Comparison of ENCODE assay signal across 8 mouse cellular contexts in genomic region chr1:165763635-165764372, GRCm38 (mm10). TPM values are rescaled to one million over a fixed set of nuclear protein-coding genes. Genes with fewer than 3 reads are reported as not detected.
A peak's percentile ranks its signal among the peaks of the same experiment; 100 is the strongest.
DNase-seq lines count a peak whose midpoint lies in the region; ATAC-seq and TF ChIP-seq lines count a peak whose summit lies in the region.

TSS of gene Creg1 (plus strand) at chr1:165763746.

- no peaks in the 10 kb centered on the region for H3K9me3 ChIP-seq in CH12.LX (replicated peaks; ENCODE audit: low read length)
- H3K9me3 ChIP-seq in forebrain, embryonic 12.5 days, result no peaks in the 10 kb centered on the region
- H3K9me3 ChIP-seq in heart, postnatal 0 days (replicated peaks; ENCODE audit: control insufficient read depth, low read length), result no peaks in the 10 kb centered on the region
- no peaks in the 10 kb centered on the region for H3K9me3 ChIP-seq in liver, postnatal 0 days (ENCODE audit: low read length)
- H3K9me3 ChIP-seq in neural tube, embryonic 14.5 days (ENCODE audit: control insufficient read depth, low read length), result no peaks in the 10 kb centered on the region

- peaks cover 0 to 2% of the 10 kb centered on the region in 2 experiments for H3K36me3 ChIP-seq in CH12.LX (replicated peaks in 1 of 2; ENCODE audit: control insufficient read depth in 1 of 2, insufficient read depth in 1 of 2, low read length in 1 of 2)
- H3K36me3 ChIP-seq in forebrain, embryonic 12.5 days (replicated peaks), result no peaks in the 10 kb centered on the region
- no peaks in the 10 kb centered on the region for H3K36me3 ChIP-seq in heart, postnatal 0 days (replicated peaks; ENCODE audit: control insufficient read depth, insufficient read depth, low read length)
- H3K36me3 ChIP-seq in liver, postnatal 0 days (replicated peaks; ENCODE audit: insufficient read depth, low read length), result no peaks in the 10 kb centered on the region
- no peaks in the 10 kb centered on the region for H3K36me3 ChIP-seq in neural tube, embryonic 14.5 days (ENCODE audit: control insufficient read depth, insufficient read depth, low read length)

- ATAC-seq in forebrain, embryonic 12.5 days (ENCODE audit: low FRiP score), result peak; percentile 99
- peak; percentile 98 for ATAC-seq in heart, postnatal 0 days (ENCODE audit: insufficient read depth, low read depth)
- ATAC-seq in liver, postnatal 0 days, result peak; percentile 92
- ATAC-seq in neural tube, embryonic 14.5 days (ENCODE audit: low read depth), result peak; percentile 99

- no peak for TF ChIP-seq CTCF in CH12.LX (conservative IDR thresholded peaks at IDR 0.05 in 1 of 2, IDR thresholded peaks at IDR 0.05 in 1 of 2; ENCODE audit: low read depth in 2 of 2, low read length in 2 of 2)
- TF ChIP-seq CTCF in heart, postnatal 0 days (IDR thresholded peaks at IDR 0.05; ENCODE audit: low read depth), result no peak
- TF ChIP-seq CTCF in liver, postnatal 0 days (IDR thresholded peaks at IDR 0.05; ENCODE audit: low read depth), result no peak

- DNase-seq in CH12.LX (ENCODE audit: extremely low read depth), result peak; percentile 95
- DNase-seq in c-Kit-positive CD71-positive TER-119-negative erythroid progenitor cells, embryonic 14.5 days (ENCODE audit: low read depth), result peak; percentile 95
- peak; percentile 96 for DNase-seq in heart, postnatal 0 days (ENCODE audit: low spot score)
- peak; percentile 81 for DNase-seq in large intestine, adult 2 months (ENCODE audit: low read depth, low spot score)
- DNase-seq in liver, postnatal 0 days, result peak; percentile 97
- peak; percentile 96 for DNase-seq in testis, postnatal 10 days (ENCODE audit: low spot score)

- H3K4me3 ChIP-seq in CH12.LX (replicated peaks in 1 of 3; ENCODE audit: low read depth in 2 of 3, low read length in 2 of 3, poor library complexity in 1 of 3), result peak within 1 kb of the TSS; percentile 77 to 88 (median 80)
- H3K4me3 ChIP-seq in forebrain, embryonic 12.5 days (replicated peaks), result peak within 1 kb of the TSS; percentile 73
- H3K4me3 ChIP-seq in heart, postnatal 0 days (ENCODE audit: low read depth, low read length), result peak within 1 kb of the TSS; percentile 77
- H3K4me3 ChIP-seq in liver, postnatal 0 days (ENCODE audit: low read depth, low read length), result peak within 1 kb of the TSS; percentile 93
- peak within 1 kb of the TSS; percentile 82 for H3K4me3 ChIP-seq in neural tube, embryonic 14.5 days (ENCODE audit: low read depth, low read length)

- no peak within 1 kb of the TSS for H3K27ac ChIP-seq in CH12.LX (ENCODE audit: insufficient read depth, low read depth)
- H3K27ac ChIP-seq in forebrain, embryonic 12.5 days, result no peak within 1 kb of the TSS
- H3K27ac ChIP-seq in heart, postnatal 0 days (ENCODE audit: low read depth), result peak within 1 kb of the TSS; percentile 63
- peak within 1 kb of the TSS; percentile 99 for H3K27ac ChIP-seq in liver, postnatal 0 days (ENCODE audit: low read depth)
- no peak within 1 kb of the TSS for H3K27ac ChIP-seq in neural tube, embryonic 14.5 days (ENCODE audit: low read depth, low read length)

- in situ Hi-C loops in CH12.LX (cut with MboI; ENCODE audit: low pct_ligation_motif_present, low pct_unique_long_range_greater_than_20kb, low sequenced_read_pairs), result no loop called here

- no peak for TF ChIP-seq EP300 in CH12.LX (IDR thresholded peaks at IDR 0.05; ENCODE audit: low read length)
- TF ChIP-seq EP300 in heart, postnatal 0 days (IDR thresholded peaks at IDR 0.05; ENCODE audit: low read depth), result 0 out of 2 replicates have a peak, but pooled peaks have one; percentile 25
- peak; percentile 75 for TF ChIP-seq EP300 in liver, postnatal 0 days (IDR thresholded peaks at IDR 0.05; ENCODE audit: low read depth)

- under 1% methylated on average over 57 of the region's 57 CpGs for WGBS in forebrain, embryonic 12.5 days
- WGBS in heart, postnatal 0 days, result 0% methylated on average over 57 of the region's 57 CpGs
- WGBS in large intestine, adult 2 months, result under 1% methylated on average over 57 of the region's 57 CpGs
- WGBS in liver, postnatal 0 days (ENCODE audit: insufficient replicate concordance), result 0% methylated on average over 57 of the region's 57 CpGs
- under 1% methylated on average over 57 of the region's 57 CpGs for WGBS in neural tube, embryonic 14.5 days

- no peak for TF ChIP-seq RAD21 in CH12.LX (IDR thresholded peaks at IDR 0.05; ENCODE audit: low read depth, low read length)

- TF ChIP-seq POLR2A in CH12.LX (IDR thresholded peaks at IDR 0.05; ENCODE audit: low read depth, low read length), result peak; percentile 94

- H3K9ac ChIP-seq in CH12.LX (ENCODE audit: insufficient read depth, low read depth), result peak within 1 kb of the TSS; percentile 49
- H3K9ac ChIP-seq in forebrain, embryonic 12.5 days, result peak within 1 kb of the TSS; percentile 70
- peak within 1 kb of the TSS; percentile 75 for H3K9ac ChIP-seq in heart, postnatal 0 days (replicated peaks; ENCODE audit: low read depth, low read length)
- peak within 1 kb of the TSS; percentile 97 for H3K9ac ChIP-seq in liver, postnatal 0 days (replicated peaks)
- H3K9ac ChIP-seq in neural tube, embryonic 14.5 days (replicated peaks; ENCODE audit: low read depth, low read length), result peak within 1 kb of the TSS; percentile 74

- dilution Hi-C loops in CH12.LX (cut with MboI; ENCODE audit: extremely low pct_ligation_motif_present, extremely low pct_unique_long_range_greater_than_20kb, low sequenced_read_pairs), result no loop called here

- peaks cover 5 to 34% of the 10 kb centered on the region in 2 experiments for H3K4me1 ChIP-seq in CH12.LX (ENCODE audit: control insufficient read depth in 1 of 2, insufficient read depth in 2 of 2)
- H3K4me1 ChIP-seq in forebrain, embryonic 12.5 days, result peaks cover 13% of the 10 kb centered on the region
- H3K4me1 ChIP-seq in heart, postnatal 0 days (ENCODE audit: control insufficient read depth, insufficient read depth), result peaks cover 8% of the 10 kb centered on the region; the same call in 1 of the 2 replicates
- H3K4me1 ChIP-seq in liver, postnatal 0 days (ENCODE audit: insufficient read depth), result peaks cover 51% of the 10 kb centered on the region
- H3K4me1 ChIP-seq in neural tube, embryonic 14.5 days (ENCODE audit: control insufficient read depth, insufficient read depth, low read length), result peaks cover 6% of the 10 kb centered on the region; the same call in 1 of the 2 replicates

- peak within 1 kb of the TSS; percentile 77 for H3K4me2 ChIP-seq in CH12.LX (ENCODE audit: insufficient read depth, low read depth, poor library complexity, severe bottlenecking)
- H3K4me2 ChIP-seq in forebrain, embryonic 12.5 days, result peak within 1 kb of the TSS; percentile 87
- peak within 1 kb of the TSS; percentile 89 for H3K4me2 ChIP-seq in heart, postnatal 0 days (ENCODE audit: low read depth, low read length)
- H3K4me2 ChIP-seq in liver, postnatal 0 days (ENCODE audit: low read depth, low read length), result peak within 1 kb of the TSS; percentile 91
- peak within 1 kb of the TSS; percentile 91 for H3K4me2 ChIP-seq in neural tube, embryonic 14.5 days (ENCODE audit: low read depth, low read length)

- H3K79me2 ChIP-seq in CH12.LX (replicated peaks; ENCODE audit: control insufficient read depth, extremely low read depth, insufficient read depth, poor library complexity, severe bottlenecking), result no peaks in the 10 kb centered on the region

- no peaks in the 10 kb centered on the region for H3K27me3 ChIP-seq in CH12.LX (replicated peaks)
- H3K27me3 ChIP-seq in forebrain, embryonic 12.5 days, result peaks cover 34% of the 10 kb centered on the region
- H3K27me3 ChIP-seq in heart, postnatal 0 days (ENCODE audit: control insufficient read depth, insufficient read depth, low read length), result no peaks in the 10 kb centered on the region
- no peaks in the 10 kb centered on the region for H3K27me3 ChIP-seq in liver, postnatal 0 days (ENCODE audit: insufficient read depth, low read length)
- H3K27me3 ChIP-seq in neural tube, embryonic 14.5 days (ENCODE audit: control insufficient read depth, insufficient read depth, low read length), result peaks cover 5% of the 10 kb centered on the region

TF ChIP-seq in CH12.LX, 34 proteins besides CTCF, POLR2A, EP300 and RAD21 (continues in another document):
- TF ChIP-seq USF1 (IDR thresholded peaks at IDR 0.05; ENCODE audit: low read depth, low read length) (no peak), ZC3H11A (IDR thresholded peaks at IDR 0.05; ENCODE audit: low read depth, low read length) (no peak), MXI1 (IDR thresholded peaks at IDR 0.05; ENCODE audit: low read depth, low read length) (peak; percentile 66), PAX5 (IDR thresholded peaks at IDR 0.05; ENCODE audit: low read length) (no peak), POLR2AphosphoS2 (IDR thresholded peaks at IDR 0.05; ENCODE audit: low read depth, low read length) (no peak), ETS1 (conservative IDR thresholded peaks at IDR 0.05; ENCODE audit: low read depth, low read length) (no peak), NELFE (IDR thresholded peaks at IDR 0.05; ENCODE audit: low read depth, low read length) (peak; percentile 83), CHD1 (IDR thresholded peaks at IDR 0.05; ENCODE audit: low read depth, low read length) (no peak), JUND (conservative IDR thresholded peaks at IDR 0.05; ENCODE audit: low read depth, low read length) (no peak), TBP (conservative IDR thresholded peaks at IDR 0.05; ENCODE audit: low read depth, low read length) (no peak), KAT2A (IDR thresholded peaks at IDR 0.05; ENCODE audit: insufficient replicate concordance, low read length) (no peak), BHLHE40 (IDR thresholded peaks at IDR 0.05; ENCODE audit: low read depth, low read length) (peak; percentile 26; the same call in 1 of the 2 replicates), TCF12 (IDR thresholded peaks at IDR 0.05; ENCODE audit: low read depth, low read length) (peak; percentile 79), MAFK (IDR thresholded peaks at IDR 0.05; ENCODE audit: insufficient replicate concordance, low read length) (no peak), RCOR1 (conservative IDR thresholded peaks at IDR 0.05; ENCODE audit: low read depth, low read length) (no peak), HCFC1 (IDR thresholded peaks at IDR 0.05; ENCODE audit: low read depth, low read length) (no peak), CHD2 (IDR thresholded peaks at IDR 0.05; ENCODE audit: low read length) (no peak), E2F4 (IDR thresholded peaks at IDR 0.05; ENCODE audit: insufficient replicate concordance, low read depth, low read length) (no peak)

RNA-seq across cellular contexts. Expression of gene Creg1, which starts in this region (rescaled TPM):
- total RNA-seq in CH12.LX (2012; rRNA removed), result 22.3 and 23.3 TPM in 2 replicates
- total RNA-seq in CH12.LX (2014; rRNA removed), result 44.3 and 56.6 TPM in 2 replicates
- polyA plus RNA-seq in CH12.LX (2012; ENCODE audit: insufficient read length, low read depth), result 38.2 and 49.1 TPM in 2 replicates
- polyA plus RNA-seq in forebrain, embryonic 12.5 days (2016; fragmentation: Nextera tagmentation; extraction: Ambion mirVana), result 26.3 and 27.2 TPM in 2 replicates
- 29.1 and 32.4 TPM in 2 replicates for total RNA-seq in heart, postnatal 0 days (2014; rRNA removed; ENCODE audit: low replicate concordance)
- polyA plus RNA-seq in heart, postnatal 0 days (2015; fragmentation: Nextera tagmentation; extraction: Ambion mirVana), result 62.1 and 75.2 TPM in 2 replicates
- polyA plus RNA-seq in large intestine, adult 2 months (2012; rRNA removed), result 26.1 and 33.6 TPM in 2 replicates
- 289 and 305 TPM in 2 replicates for polyA plus RNA-seq in liver, postnatal 0 days (2015; fragmentation: Nextera tagmentation; extraction: Ambion mirVana)
- polyA plus RNA-seq in neural tube, embryonic 14.5 days (2014; fragmentation: Nextera tagmentation; extraction: Ambion mirVana), result 39.7 and 43.0 TPM in 2 replicates

Comparison
In these comparisons a context has a peak if more than half of its experiments do, and no peak if none do; other contexts are left out.
1. H3K27ac ChIP-seq: peak in heart, postnatal 0 days (single experiment) and liver, postnatal 0 days (single experiment); none in CH12.LX (single experiment), forebrain, embryonic 12.5 days (single experiment) and neural tube, embryonic 14.5 days (single experiment).
2. Peak in every context shown above with its lines, with median percentiles within 50 percentile points of each other: DNase-seq, H3K4me2 ChIP-seq, H3K4me3 ChIP-seq, H3K9ac ChIP-seq and ATAC-seq.